Mouse (Mus musculus) kidney, embryonic 14.5 days (tissue): Measurements from ENCODE around the gene Plac8. TPM values are rescaled to one million over a fixed set of nuclear protein-coding genes. Genes with fewer than 3 reads are reported as not detected.

Experiments used
- ATAC-seq: fragments of 200-750 bp; cut with Nextera tagmentation; 2 replicates; pipeline ENCODE4 v1.8.0; 2017; ENCODE audit warnings: moderate number of reproducible peaks, mild to moderate bottlenecking, moderate TSS enrichment, moderate library complexity; ENCODE audit not compliant: low FRiP score, low TSS enrichment
- H3K27ac ChIP-seq: fragments of 300-500 bp; sonication (generic); 2 replicates; pipeline ENCODE4 v1.5.1; 2014; ENCODE audit warnings: low read depth, mild to moderate bottlenecking, low read length, moderate library complexity, mixed read lengths
- H3K27me3 ChIP-seq: fragments of 300-500 bp; sonication (generic); 2 replicates; pipeline ENCODE4 v1.6.1; 2014; ENCODE audit warnings: mild to moderate bottlenecking, low read length; ENCODE audit not compliant: control insufficient read depth, insufficient read depth
- H3K36me3 ChIP-seq: fragments of 300-500 bp; sonication (generic); 2 replicates; pipeline ENCODE4 v1.6.1; 2014; ENCODE audit warnings: low read length, mixed read lengths; ENCODE audit not compliant: control insufficient read depth, insufficient read depth
- H3K4me1 ChIP-seq: fragments of 300-500 bp; sonication (generic); 2 replicates; pipeline ENCODE4 v1.6.1; 2014; ENCODE audit warnings: low read length, mixed read lengths; ENCODE audit not compliant: control insufficient read depth, insufficient read depth
- H3K4me2 ChIP-seq: fragments of 300-500 bp; sonication (generic); replicated peaks from 2 replicates; pipeline ENCODE4 v1.6.1; 2014; ENCODE audit warnings: low read depth, mild to moderate bottlenecking, low read length
- H3K4me3 ChIP-seq: fragments of 300-500 bp; sonication (generic); 2 replicates; pipeline ENCODE4 v1.5.1; 2014; ENCODE audit warnings: mild to moderate bottlenecking, low read length
- H3K9ac ChIP-seq: fragments of 300-500 bp; sonication (generic); 2 replicates; pipeline ENCODE4 v1.6.1; 2014; ENCODE audit warnings: low read depth, mild to moderate bottlenecking, low read length, moderate library complexity
- H3K9me3 ChIP-seq: fragments of 300-500 bp; sonication (generic); 2 replicates; pipeline ENCODE4 v1.6.1; 2016; ENCODE audit warnings: low read length; ENCODE audit not compliant: control insufficient read depth
- WGBS: fragments of 180-500 bp; shearing (Covaris S2); extraction: QIAGEN DNeasy Blood & Tissue Kit; methylation state at CpG from one replicate; pipeline ENCODE4 v1.1.7; 2014; 5-methylcytosine and 5-hydroxymethylcytosine counted together
- polyA plus RNA-seq: library from polyadenylated mRNA; unstranded; fragments of >200 nt; fragmentation: Nextera tagmentation; extraction: Ambion mirVana; gene quantifications from 2 replicates; pipeline ENCODE4 v1.2.1, GENCODE M21; 2014

The Plac8 gene
- polyA plus RNA-seq, 1 experiment from 2014 or later = 105 TPM

DNA sequence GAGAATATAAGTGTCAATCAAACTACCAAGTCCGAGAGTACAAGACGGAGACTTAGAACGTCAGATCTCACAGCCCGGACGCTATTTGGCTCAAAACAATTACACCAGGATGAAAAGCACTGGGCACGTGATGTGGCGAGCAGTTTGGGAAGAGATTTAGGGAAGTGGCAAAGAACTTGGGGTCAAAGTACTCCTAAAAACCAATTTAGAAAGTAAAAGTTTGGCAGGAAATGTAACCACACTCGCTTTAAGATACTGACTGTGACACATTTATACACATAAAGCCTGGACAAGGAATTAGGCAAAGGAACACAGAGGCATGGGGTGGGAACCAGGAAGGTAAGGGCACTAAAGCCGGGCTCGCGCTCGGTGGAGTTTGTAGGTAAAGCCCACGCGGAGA, 15.0 kb downstream of the Plac8 start:
- ATAC-seq = no peak
- WGBS = 75% methylated on average over 14 of the region's 14 CpGs

DNA sequence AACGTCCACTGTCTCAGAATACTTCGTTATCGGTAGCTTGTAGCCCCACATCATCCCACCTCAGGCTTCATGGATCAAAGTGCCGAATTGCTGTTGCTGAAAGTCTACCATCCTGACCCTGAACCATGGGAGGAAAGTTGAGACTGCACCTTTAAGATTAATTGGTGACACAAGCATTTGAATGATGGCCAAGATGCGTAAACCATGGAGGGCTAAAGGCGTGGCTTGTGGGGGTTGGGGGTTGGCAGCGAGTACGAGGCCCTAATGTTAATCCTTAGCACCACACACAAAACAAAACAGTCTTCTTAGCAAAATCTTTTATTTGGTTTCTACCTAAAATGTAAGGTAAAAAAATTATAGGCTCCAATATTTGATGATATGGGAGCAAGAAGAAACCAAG, 18.6 kb downstream of the Plac8 start:
- no peak for ATAC-seq
- 24% methylated on average over 8 of the region's 8 CpGs for WGBS
- Histone ChIP-seq H3K27ac (no peak overlapping the region), H3K4me2 (no peak overlapping the region), H3K4me3 (no peak overlapping the region), H3K36me3 (peaks cover 10% of the 10 kb centered on the region), H3K4me1 (0 out of 2 replicates have a peak, but pooled peaks cover 6% of the 10 kb centered on the region), H3K27me3 (no peaks in the 10 kb centered on the region), H3K9me3 (no peaks in the 10 kb centered on the region), H3K9ac (no peak overlapping the region)

More for the DNA sequence above, 15.0 kb downstream of the Plac8 start:
- no peaks in the 10 kb centered on the region; the same call in 1 of the 2 replicates for H3K36me3 ChIP-seq
- H3K27me3 ChIP-seq = no peaks in the 10 kb centered on the region
- no peak overlapping the region for H3K4me3 ChIP-seq
- no peak overlapping the region for H3K4me2 ChIP-seq
- no peaks in the 10 kb centered on the region for H3K9me3 ChIP-seq
- 0 out of 2 replicates have a peak, but pooled peaks cover 6% of the 10 kb centered on the region for H3K4me1 ChIP-seq
- no peak overlapping the region for H3K27ac ChIP-seq
- H3K9ac ChIP-seq = no peak overlapping the region

DNA sequence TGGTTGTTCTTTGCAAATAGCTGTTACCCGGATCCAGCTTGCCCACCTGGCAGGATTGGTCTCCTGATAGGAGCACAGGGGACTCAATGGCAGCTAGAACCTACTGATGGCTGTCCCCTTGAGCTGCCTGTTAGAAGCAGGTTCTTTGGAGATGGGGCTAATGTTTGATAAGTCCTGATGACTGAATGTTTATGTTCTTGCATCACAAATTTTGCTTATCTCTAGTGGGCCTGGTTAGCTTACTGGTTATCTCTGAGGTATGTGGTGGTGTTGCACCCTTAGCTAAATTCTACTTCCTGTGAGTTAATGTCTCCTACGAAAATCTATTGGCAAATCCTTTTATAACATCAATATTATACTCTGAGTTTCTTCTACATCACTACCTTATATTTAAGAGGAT, 20.1 kb downstream of the Plac8 start:
- Histone ChIP-seq H3K9me3 (no peaks in the 10 kb centered on the region), H3K27me3 (no peaks in the 10 kb centered on the region), H3K9ac (no peak overlapping the region), H3K27ac (no peak overlapping the region), H3K4me2 (no peak overlapping the region), H3K4me1 (no peaks in the 10 kb centered on the region), H3K4me3 (no peak overlapping the region), H3K36me3 (peaks cover 25% of the 10 kb centered on the region)
- 67% methylated on average over 2 of the region's 2 CpGs for WGBS
- ATAC-seq = no peak

DNA sequence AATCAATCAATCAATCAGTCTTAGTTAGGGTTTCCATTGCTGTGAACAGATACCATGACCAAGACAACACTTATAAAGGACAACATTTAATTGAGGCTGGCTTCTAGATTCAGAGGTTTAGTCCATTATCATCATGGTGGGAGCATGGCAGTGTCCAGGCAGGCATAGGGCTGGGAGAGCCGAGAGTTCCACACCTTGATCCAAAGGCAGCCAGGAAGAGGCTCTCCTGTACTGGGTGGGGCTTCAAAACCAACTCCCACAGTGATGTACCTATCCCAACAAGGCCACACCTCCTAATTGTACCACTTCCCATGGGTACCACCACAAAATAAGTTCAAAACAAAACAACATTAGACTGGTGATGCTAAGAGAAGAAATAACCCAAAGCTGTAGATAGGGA, 21.9 kb downstream of the Plac8 start:
- no peaks in the 10 kb centered on the region for H3K4me1 ChIP-seq
- no peaks in the 10 kb centered on the region for H3K9me3 ChIP-seq
- H3K9ac ChIP-seq = no peak overlapping the region
- no peak overlapping the region for H3K4me3 ChIP-seq
- no peak overlapping the region for H3K4me2 ChIP-seq
- WGBS = 100% methylated on average over 1 of the region's 1 CpGs
- peaks cover 39% of the 10 kb centered on the region for H3K36me3 ChIP-seq
- no peak for ATAC-seq
- no peaks in the 10 kb centered on the region for H3K27me3 ChIP-seq
- no peak overlapping the region for H3K27ac ChIP-seq

DNA sequence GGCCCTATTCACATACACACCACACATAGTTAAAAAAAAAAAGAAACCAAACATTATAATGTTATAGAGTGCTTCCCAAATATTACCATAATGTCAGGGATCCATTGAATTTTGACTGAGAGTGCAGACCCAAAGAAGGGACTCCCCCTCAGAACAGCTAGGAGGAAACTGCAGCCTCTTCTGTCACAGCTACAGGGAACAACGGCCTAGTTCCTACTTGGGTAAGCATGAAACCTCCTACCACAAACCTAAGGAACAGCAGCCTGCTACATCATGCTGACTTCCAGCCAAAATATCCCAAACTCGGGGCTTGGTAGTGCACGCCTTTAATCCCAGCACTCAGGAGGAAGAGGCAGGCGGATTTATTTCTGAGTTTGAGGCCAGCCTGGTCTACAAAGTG, 22.7 kb downstream of the Plac8 start:
- no peak overlapping the region for H3K4me3 ChIP-seq
- WGBS = 95% methylated on average over 4 of the region's 4 CpGs
- H3K4me1 ChIP-seq = no peaks in the 10 kb centered on the region
- no peaks in the 10 kb centered on the region for H3K27me3 ChIP-seq
- no peak for ATAC-seq
- no peaks in the 10 kb centered on the region for H3K9me3 ChIP-seq
- H3K9ac ChIP-seq = no peak overlapping the region
- no peak overlapping the region for H3K4me2 ChIP-seq
- no peak overlapping the region for H3K27ac ChIP-seq
- peaks cover 48% of the 10 kb centered on the region for H3K36me3 ChIP-seq

DNA sequence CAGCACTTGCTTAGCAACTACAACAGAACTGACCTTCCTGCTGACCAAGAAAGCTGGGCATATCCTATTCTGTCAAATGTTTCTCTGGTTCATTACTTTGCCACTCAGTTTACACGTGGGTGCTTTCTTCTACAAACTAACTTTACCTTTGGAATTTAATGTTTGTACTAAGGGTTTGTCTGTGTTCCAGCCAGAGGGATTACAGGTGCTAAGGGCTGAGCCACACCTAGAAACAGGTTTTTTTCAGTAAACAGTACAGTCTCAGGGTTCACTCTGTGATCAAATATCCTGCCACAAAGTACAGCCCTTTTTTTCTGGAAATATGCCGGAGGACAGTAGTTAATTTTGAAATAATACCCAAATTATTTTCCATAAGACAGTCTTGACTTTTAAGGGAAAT, 23.8 kb downstream of the Plac8 start:
- Histone ChIP-seq H3K4me3 (no peak overlapping the region), H3K9me3 (no peaks in the 10 kb centered on the region), H3K36me3 (peaks cover 56% of the 10 kb centered on the region), H3K27ac (no peak overlapping the region), H3K4me2 (no peak overlapping the region), H3K27me3 (no peaks in the 10 kb centered on the region), H3K9ac (no peak overlapping the region), H3K4me1 (no peaks in the 10 kb centered on the region)
- 87% methylated on average over 2 of the region's 2 CpGs for WGBS
- ATAC-seq = no peak

DNA sequence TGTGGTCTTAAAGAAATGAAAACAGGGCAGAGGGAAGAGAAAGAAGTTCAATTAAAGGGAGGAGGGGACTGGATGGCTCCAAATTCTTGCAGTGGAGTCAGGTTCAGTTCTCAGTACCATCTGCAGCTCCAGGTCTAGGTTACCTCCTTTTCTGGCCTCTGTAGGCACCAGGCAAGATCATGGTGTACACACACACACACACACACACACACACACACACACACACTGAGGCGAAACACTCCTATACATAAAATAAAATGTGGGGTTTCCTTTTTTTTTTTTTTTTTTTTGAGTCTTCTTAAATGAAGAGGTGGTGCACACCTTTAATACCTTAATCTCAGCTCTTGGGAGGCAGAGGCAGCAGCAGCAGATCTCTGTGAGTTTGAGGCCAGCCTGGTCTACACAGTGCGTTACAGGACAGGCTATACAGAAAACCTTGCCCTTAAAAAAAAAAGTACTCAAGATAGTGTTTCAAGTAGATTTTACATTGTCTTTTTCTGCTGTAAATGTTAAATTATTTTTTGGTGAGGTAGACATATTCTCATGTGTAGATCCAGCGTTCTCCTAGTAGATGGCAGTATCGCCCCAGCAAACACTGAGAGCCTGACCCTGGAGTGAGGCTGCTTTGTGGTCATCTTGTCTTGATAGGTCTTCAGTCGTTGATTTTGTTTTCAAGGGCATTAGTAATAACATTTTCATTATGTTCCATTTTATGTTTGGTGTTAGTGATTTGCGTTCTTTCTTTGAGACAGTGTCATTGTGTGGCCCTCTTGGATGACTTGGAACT, 25.6 kb downstream of the Plac8 start:
- Histone ChIP-seq H3K27ac (no peak overlapping the region), H3K9me3 (no peaks in the 10 kb centered on the region), H3K4me1 (no peaks in the 10 kb centered on the region), H3K4me3 (no peak overlapping the region), H3K9ac (no peak overlapping the region), H3K27me3 (no peaks in the 10 kb centered on the region), H3K4me2 (no peak overlapping the region), H3K36me3 (peaks cover 70% of the 10 kb centered on the region)
- ATAC-seq = no peak
- 87% methylated on average over 6 of the region's 6 CpGs for WGBS

DNA sequence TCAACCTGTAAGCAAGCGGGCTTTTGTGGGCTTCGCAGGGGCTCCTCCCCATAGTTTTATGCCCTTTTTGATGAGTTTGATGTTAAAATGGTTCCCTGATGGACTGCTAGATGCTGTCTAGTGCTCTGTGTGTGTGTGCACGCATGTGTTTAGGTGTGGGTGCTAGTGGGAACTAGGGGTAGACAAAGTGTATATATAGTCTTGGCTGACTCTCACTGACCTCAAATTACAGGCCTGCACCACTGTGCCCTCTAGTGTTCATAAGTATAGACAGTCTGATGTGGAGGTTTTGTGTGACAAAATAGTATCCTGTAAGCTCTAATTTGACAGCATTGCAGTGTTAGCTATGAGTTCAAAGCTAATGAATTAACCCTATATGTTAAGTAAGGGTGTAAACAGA, 35.4 kb downstream of the Plac8 start:
- Histone ChIP-seq H3K4me1 (no peaks in the 10 kb centered on the region), H3K9ac (no peak overlapping the region), H3K4me2 (no peak overlapping the region), H3K36me3 (peaks cover 72% of the 10 kb centered on the region), H3K9me3 (no peaks in the 10 kb centered on the region), H3K27me3 (no peaks in the 10 kb centered on the region), H3K4me3 (no peak overlapping the region), H3K27ac (no peak overlapping the region)
- WGBS = 85% methylated on average over 3 of the region's 3 CpGs
- ATAC-seq = 0 out of 2 replicates have a peak, but pooled peaks have one; percentile 24

DNA sequence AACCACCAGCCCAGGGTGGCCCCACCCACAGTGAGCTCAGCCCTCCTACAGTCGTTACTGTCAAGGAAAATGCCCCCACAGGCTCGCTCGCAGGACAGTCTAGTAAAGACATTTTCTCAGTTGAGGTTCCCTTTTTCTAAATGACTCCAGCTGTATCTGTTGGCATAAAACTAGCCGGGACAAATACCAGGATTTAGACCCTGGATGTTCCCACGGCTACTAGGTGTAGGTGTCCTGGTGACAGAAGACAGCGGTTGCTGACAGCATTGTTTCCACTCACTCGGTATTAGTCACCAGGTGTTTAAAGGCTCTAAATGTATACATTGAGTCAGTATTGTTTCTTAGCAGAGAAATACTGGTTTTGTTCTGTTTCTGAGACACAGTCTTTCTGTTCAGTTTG, 36.2 kb downstream of the Plac8 start:
- Histone ChIP-seq H3K9me3 (no peaks in the 10 kb centered on the region), H3K27ac (no peak overlapping the region), H3K27me3 (no peaks in the 10 kb centered on the region), H3K36me3 (peaks cover 74% of the 10 kb centered on the region), H3K4me3 (no peak overlapping the region), H3K9ac (no peak overlapping the region), H3K4me2 (no peak overlapping the region), H3K4me1 (no peaks in the 10 kb centered on the region)
- WGBS = 87% methylated on average over 7 of the region's 7 CpGs
- ATAC-seq = no peak
